Mouse (Mus musculus) C2C12 (cell line): Measurements from ENCODE around the gene Drd4. TPM values are rescaled to one million over a fixed set of nuclear protein-coding genes. Genes with fewer than 3 reads are reported as not detected.

Experiments
- H3K27me3 ChIP-seq: one replicate; pipeline ENCODE4 v1.6.1; 2011; ENCODE audit not compliant: control insufficient read depth, insufficient read depth, insufficient read length
- H3K36me3 ChIP-seq: one replicate; pipeline ENCODE4 v1.6.1; 2011; ENCODE audit not compliant: control insufficient read depth, insufficient read depth
- H3K4me3 ChIP-seq: one replicate; pipeline ENCODE4 v1.5.1; 2011; ENCODE audit warnings: mild to moderate bottlenecking, control low read depth; ENCODE audit not compliant: poor library complexity, insufficient read depth, severe bottlenecking
- H3K79me2 ChIP-seq: one replicate; pipeline ENCODE4 v1.6.1; 2011; ENCODE audit not compliant: control insufficient read depth, insufficient read depth
- H3K79me3 ChIP-seq: one replicate; pipeline ENCODE4 v1.6.1; 2011; ENCODE audit warnings: low read depth, control low read depth
- H3ac ChIP-seq: one replicate; pipeline ENCODE3; 2011; ENCODE audit warnings: low read depth; ENCODE audit not compliant: control insufficient read depth, insufficient read length
- CEBPB ChIP-seq: IDR thresholded peaks from one replicate; pipeline ENCODE4 v1.6.1; 2011; ENCODE audit warnings: low read depth, mild to moderate bottlenecking, control low read depth, moderate library complexity
- CTCF ChIP-seq: IDR thresholded peaks from one replicate; pipeline ENCODE4 v1.5.1; 2011; ENCODE audit not compliant: control insufficient read depth, insufficient read depth, insufficient read length
- FOSL1 ChIP-seq: IDR thresholded peaks from one replicate; pipeline ENCODE4 v1.8.0; 2011; ENCODE audit warnings: mild to moderate bottlenecking, low read length; ENCODE audit not compliant: poor library complexity, insufficient read depth, severe bottlenecking
- MAX ChIP-seq: IDR thresholded peaks from one replicate; pipeline ENCODE4 v1.6.1; 2011; ENCODE audit warnings: mild to moderate bottlenecking, control low read depth
- MYOD1 ChIP-seq: IDR thresholded peaks from one replicate; pipeline ENCODE4 v1.6.1; 2011; ENCODE audit warnings: low read depth; ENCODE audit not compliant: control insufficient read depth, insufficient read length
- MYOG ChIP-seq: IDR thresholded peaks from one replicate; pipeline ENCODE4 v1.6.1; 2011; ENCODE audit not compliant: control insufficient read depth, insufficient read length; ENCODE audit errors: extremely low read depth
- USF1 ChIP-seq: IDR thresholded peaks from one replicate; pipeline ENCODE4 v1.6.1; 2011; ENCODE audit warnings: low read depth, mild to moderate bottlenecking, control low read depth, moderate library complexity
- polyA plus RNA-seq: library from polyadenylated mRNA; unstranded; fragments of >200 nt; fragmentation: generic; extraction: Trizol; gene quantifications from one replicate; pipeline ENCODE4 v1.2.1, GENCODE M21; 2012; ENCODE audit warnings: missing spikeins

The Drd4 gene
- polyA plus RNA-seq, 1 experiment = 0.01 TPM

GRCm38 (mm10) chr7:141264761-141265410 lies 26.9 kb upstream of the Drd4 start:
- Histone ChIP-seq H3ac (no peak overlapping the region), H3K79me3 (no peaks in the 10 kb centered on the region), H3K36me3 (peaks cover 32% of the 10 kb centered on the region), H3K27me3 (no peaks in the 10 kb centered on the region), H3K79me2 (no peaks in the 10 kb centered on the region), H3K4me3 (no peak overlapping the region)
- TF ChIP-seq USF1 (no peak), MYOG (no peak), FOSL1 (no peak), CTCF (peak; percentile 38), MAX (no peak), CEBPB (no peak), MYOD1 (no peak)

GRCm38 (mm10) chr7:141265411-141265738 lies 26.4 kb upstream of the Drd4 start:
- Histone ChIP-seq H3K4me3 (no peak overlapping the region), H3K79me2 (no peaks in the 10 kb centered on the region), H3K27me3 (no peaks in the 10 kb centered on the region), H3ac (no peak overlapping the region), H3K36me3 (peaks cover 27% of the 10 kb centered on the region), H3K79me3 (no peaks in the 10 kb centered on the region)
- TF ChIP-seq MYOD1 (no peak), CTCF (no peak), CEBPB (no peak), USF1 (no peak), FOSL1 (no peak), MAX (no peak), MYOG (no peak)

- no peaks in the 10 kb centered on the region for H3K79me2 ChIP-seq
- peak within 1 kb of the TSS; percentile 42 for H3ac ChIP-seq
- peak within 1 kb of the TSS; percentile 48 for H3K4me3 ChIP-seq
- TF ChIP-seq FOSL1 = no peak
- no peak for TF ChIP-seq CEBPB
- no peak for TF ChIP-seq CTCF
- no peak for TF ChIP-seq MAX
- TF ChIP-seq MYOG = no peak
- TF ChIP-seq MYOD1 = no peak
- TF ChIP-seq USF1 = no peak
- peaks cover 26% of the 10 kb centered on the region for H3K36me3 ChIP-seq
- no peaks in the 10 kb centered on the region for H3K79me3 ChIP-seq
- H3K27me3 ChIP-seq = no peaks in the 10 kb centered on the region
Measured at GRCm38 (mm10) chr7:141265739-141266561, 25.9 kb upstream of the Drd4 start, which contains the start of gene Irf7. TSS of gene Irf7 (minus strand) at chr7:141266481.

GRCm38 (mm10) chr7:141268466-141269272 lies 23.1 kb upstream of the Drd4 start:
- Histone ChIP-seq H3K27me3 (no peaks in the 10 kb centered on the region), H3ac (no peak overlapping the region), H3K4me3 (no peak overlapping the region), H3K36me3 (peaks cover 6% of the 10 kb centered on the region), H3K79me3 (no peaks in the 10 kb centered on the region), H3K79me2 (no peaks in the 10 kb centered on the region)
- TF ChIP-seq MAX = no peak
- TF ChIP-seq CEBPB = no peak
- no peak for TF ChIP-seq MYOG
- TF ChIP-seq USF1 = no peak
- TF ChIP-seq FOSL1 = no peak
- TF ChIP-seq CTCF = no peak
- TF ChIP-seq MYOD1 = no peak

GRCm38 (mm10) chr7:141269273-141269545 lies 22.6 kb upstream of the Drd4 start:
- H3K79me3 ChIP-seq = no peaks in the 10 kb centered on the region
- no peaks in the 10 kb centered on the region for H3K27me3 ChIP-seq
- TF ChIP-seq USF1 (no peak), MYOD1 (no peak), FOSL1 (no peak), CEBPB (no peak)
- no peak overlapping the region for H3K4me3 ChIP-seq
- peaks cover under 1% of the 10 kb centered on the region for H3K36me3 ChIP-seq
- H3K79me2 ChIP-seq = no peaks in the 10 kb centered on the region
- H3ac ChIP-seq = no peak overlapping the region
